Mouse (Mus musculus): ENCODE data around the gene Sacm1l. TPM values are rescaled to one million over a fixed set of nuclear protein-coding genes. Genes with fewer than 3 reads are reported as not detected.

Sacm1l gene
- polyA plus RNA-seq, 1 experiment from 2014 or later, result 42.8 TPM

Other genes with a start within 250 kb of the Sacm1l start
- gene Lars2, start 162.8 kb upstream of the Sacm1l start, polyA plus RNA-seq (2015; fragmentation: Nextera tagmentation; extraction: Ambion mirVana), result 1,079 and 1,205 TPM in 2 replicates
- gene Limd1, start 51.1 kb upstream of the Sacm1l start, polyA plus RNA-seq (2015; fragmentation: Nextera tagmentation; extraction: Ambion mirVana), result 47.0 and 50.2 TPM in 2 replicates
- gene Slc6a20b, start 102.8 kb downstream of the Sacm1l start, polyA plus RNA-seq (2015; fragmentation: Nextera tagmentation; extraction: Ambion mirVana), result 0.18 and 0.36 TPM in 2 replicates
- 0.14 and 0.26 TPM in 2 replicates for gene Ccr9, start 148.7 kb downstream of the Sacm1l start, polyA plus RNA-seq (2015; fragmentation: Nextera tagmentation; extraction: Ambion mirVana)
- 0.08 and 0.66 TPM in 2 replicates for gene Slc6a20a, start 149.1 kb downstream of the Sacm1l start, polyA plus RNA-seq (2015; fragmentation: Nextera tagmentation; extraction: Ambion mirVana)
- 61.6 and 65.8 TPM in 2 replicates for gene Lztfl1, start 187.9 kb downstream of the Sacm1l start, polyA plus RNA-seq (2015; fragmentation: Nextera tagmentation; extraction: Ambion mirVana)